Mouse (Mus musculus) CH12F3 (cell line): ENCODE data around the gene Phka2.

Source experiments
- in situ Hi-C: fragments of 300-500 bp; cut with MboI; formaldehyde crosslinking; loops from 2 replicates; pipeline ENCODE4 v1.14.3; 2020; ENCODE audit warnings: low sequenced_read_pairs

Phka2 gene

DNA sequence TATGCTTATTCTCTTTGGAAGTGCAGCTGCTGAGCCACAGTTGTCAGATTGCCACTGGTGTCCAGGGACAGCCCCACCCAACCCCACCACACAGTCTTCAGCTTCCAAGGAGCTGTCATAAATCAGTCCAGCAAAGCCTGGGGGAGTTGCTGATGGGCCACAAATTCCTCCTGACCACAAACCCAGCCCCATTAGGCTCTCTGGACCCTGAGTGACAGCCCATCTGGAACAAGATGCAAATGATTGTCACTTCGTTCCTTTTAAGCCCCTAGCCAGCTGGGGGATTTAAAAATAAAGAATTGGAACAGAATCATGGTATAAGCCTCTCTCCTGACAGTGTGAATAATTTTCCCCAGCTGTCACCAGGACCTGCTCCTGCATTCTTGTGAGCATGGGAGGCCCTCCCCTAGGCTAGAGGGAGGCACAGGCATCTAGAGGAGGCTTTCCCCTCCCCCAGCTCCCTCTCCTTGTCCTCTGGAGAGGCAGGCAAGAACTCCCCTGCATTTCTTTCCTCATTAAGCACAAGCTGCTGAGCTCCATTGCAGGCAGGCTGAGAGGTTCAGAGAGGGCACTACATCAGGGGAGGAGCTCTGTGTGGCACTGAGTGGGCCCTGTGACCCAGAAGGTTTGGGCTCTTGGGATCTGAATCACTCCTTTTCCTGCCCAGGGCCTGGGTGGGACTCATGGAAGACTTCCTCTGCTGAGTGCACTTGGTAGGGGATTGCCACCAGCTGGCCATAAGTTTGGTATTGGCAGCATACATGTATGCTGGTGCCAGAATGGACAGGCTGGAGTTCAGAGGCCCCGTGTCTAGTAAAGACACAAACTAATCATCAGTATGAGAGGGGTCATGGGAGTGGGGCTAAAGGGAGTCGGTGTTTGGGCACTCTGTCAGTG lies 96.8 kb downstream of the Phka2 start:
- in situ Hi-C loops = no loop called here

DNA sequence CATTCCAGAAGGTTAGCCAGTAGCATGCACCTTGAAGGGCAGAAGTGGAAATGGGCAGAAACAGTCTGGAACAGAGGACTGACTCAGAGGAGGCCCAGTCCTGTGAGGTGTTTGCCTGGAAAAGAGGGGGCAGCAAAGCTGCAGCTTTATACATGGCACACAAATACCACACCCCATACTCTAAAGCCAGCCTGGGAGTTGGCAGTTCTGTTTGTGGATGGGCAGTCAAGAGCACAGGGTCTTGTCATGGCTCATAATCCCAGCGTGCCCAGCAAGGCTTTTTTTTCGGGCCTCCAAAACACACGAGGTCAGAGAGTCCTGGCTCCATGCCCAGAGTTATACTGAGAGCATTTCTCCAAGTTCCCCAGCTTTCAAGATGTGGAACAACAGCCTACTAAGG lies 99.1 kb downstream of the Phka2 start:
- in situ Hi-C loops = no loop called here

DNA sequence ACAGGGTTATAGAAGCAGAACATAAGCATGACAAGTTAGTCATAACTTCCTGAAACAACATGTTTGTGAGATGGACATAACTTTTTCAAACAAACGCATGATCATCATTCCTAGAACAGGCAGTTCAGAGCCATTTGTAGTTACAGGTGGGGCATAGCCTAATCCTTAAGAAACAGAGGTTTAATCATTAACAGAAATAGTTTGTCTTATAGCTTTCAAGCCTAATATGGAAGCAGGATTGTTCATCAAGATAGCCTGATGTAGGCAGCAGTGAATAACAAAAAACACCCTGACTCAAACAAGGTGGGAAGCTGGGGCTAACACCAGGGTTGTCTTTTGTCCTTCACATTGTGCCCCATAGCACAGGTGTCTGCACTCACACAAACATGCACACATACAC lies 100.8 kb downstream of the Phka2 start:
- in situ Hi-C loops = no loop called here

DNA sequence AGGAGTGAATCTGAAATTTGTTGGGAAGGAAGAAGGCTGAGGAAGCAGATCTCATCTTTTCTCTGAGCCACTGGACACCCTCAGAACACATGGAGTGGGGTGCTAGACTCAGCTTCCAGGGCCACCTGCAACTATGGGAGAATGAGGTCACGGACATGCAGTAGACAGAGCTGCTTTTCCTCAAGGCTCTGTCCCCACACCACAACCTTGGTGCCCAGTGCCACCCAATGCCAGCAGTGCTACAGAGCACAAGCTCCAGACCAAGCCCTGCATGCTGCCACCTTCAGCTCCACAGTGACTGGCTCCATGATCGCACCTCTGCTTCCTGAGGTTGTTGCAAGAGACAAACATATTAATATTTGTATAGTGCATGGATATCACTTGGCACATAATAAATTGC lies 101.3 kb downstream of the Phka2 start:
- in situ Hi-C loops = no loop called here

DNA sequence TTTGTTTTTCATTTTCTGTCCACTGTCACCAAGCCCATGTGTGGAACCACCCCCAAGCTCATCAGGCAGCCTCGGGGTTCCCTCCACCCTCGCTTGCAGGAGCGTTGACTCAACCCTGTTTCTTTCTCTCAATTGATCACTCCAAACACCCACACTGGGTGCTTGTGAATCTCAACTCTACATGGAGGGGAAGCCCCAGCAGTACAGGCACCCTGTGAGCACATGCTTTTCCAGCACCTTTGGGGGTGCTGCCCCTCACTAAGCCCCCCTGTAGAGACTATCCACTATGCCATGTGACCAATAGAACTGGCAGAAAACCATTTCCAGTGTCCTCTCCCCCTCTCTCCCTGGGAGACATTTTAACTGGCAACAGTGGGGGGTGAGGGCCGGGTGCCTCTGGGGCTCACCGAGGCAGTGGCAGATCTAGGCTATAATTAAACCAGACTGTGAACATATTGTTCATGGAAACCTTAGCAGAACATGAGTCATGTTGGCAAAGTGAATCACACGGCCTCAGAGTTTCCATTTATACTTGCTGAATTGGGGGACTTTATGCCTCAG lies 102.1 kb downstream of the Phka2 start:
- in situ Hi-C loops = no loop called here

DNA sequence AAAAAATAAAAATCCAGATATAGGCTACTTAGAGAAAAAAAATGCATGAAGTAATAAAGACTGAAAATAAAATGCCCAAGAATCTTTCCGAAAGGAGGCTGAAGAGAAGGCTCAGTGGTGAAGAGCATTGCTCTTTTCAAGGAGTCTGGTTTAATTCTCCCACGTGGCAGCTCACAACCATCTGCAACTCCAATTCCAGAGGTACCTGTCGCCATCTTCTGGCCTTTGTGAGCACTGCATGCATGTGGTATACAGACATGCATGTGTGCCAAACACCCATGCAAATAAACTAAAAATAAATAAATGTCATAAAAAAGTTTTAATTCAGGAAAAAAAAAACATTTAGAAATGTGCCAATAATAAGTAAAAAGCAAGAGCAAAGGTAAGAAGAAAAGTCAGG lies 107.9 kb downstream of the Phka2 start:
- in situ Hi-C loops = no loop called here

DNA sequence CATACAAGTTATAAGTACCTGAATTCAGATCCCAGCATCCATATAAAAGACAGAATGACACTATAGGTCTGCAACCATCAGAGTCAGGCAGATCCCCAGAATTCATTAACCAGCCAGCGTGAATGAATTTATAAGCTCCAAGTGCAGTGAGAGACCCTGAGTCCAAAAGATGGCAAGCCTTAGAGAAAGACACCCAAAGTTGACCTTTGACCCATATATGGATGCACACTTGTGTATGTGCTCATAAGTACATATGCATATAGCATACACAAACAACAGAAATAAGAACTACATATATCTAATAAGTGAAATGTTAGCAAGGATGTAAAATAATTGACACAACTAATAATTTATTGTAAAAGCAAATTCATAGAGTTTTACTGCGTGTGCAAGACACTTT lies 108.5 kb downstream of the Phka2 start:
- in situ Hi-C loops = no loop called here

DNA sequence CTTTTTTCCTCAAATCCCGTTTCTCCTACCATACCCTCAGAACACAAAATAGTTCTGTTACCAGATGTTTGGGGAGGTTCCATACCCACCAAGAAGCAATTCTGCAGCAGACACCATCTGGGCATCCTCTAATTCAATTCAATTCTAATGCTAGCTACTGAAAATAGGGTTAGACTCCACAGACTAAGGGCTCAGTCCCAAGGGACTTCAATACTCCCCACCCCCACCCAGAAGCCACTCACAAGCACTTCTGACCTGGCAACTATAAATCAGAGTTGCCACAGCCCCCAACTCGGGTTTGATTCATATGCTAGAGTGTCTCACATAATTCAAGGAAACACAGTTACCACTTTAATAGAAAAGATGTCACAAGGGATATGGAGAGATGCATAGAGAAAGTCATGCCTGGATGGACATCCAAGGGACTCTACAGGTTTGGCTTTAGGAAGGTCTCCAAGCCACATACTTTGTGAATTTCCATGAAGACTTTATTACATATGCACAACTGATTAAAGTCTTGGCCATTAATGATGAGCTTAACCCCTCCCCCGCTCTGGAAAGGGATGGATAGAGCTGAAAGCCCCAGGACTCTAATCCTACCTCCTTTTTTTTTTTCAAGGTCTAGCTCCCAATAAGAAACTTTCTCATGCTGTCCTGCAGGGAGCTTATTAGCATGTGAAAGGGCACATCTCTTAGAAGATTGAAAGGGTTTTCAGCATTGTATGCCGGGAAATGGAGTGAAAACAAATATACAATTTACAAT lies 109.1 kb downstream of the Phka2 start:
- in situ Hi-C loops = no loop called here
